Mouse (Mus musculus) liver, embryonic 12.5 days (tissue): ENCODE measurements around the gene Ptpro. TPM values are rescaled to one million over a fixed set of nuclear protein-coding genes. Genes with fewer than 3 reads are reported as not detected.
A peak's percentile ranks its signal among the peaks of the same experiment; 100 is the strongest.

Source experiments
- ATAC-seq: fragments of 200-750 bp; cut with Nextera tagmentation; 2 replicates; pipeline ENCODE4 v1.8.0; 2017; ENCODE audit warnings: moderate number of reproducible peaks, mild to moderate bottlenecking, moderate library complexity
- H3K27ac ChIP-seq: fragments of 300-500 bp; sonication (generic); 2 replicates; pipeline ENCODE4 v1.5.1; 2016; ENCODE audit warnings: mild to moderate bottlenecking
- H3K27me3 ChIP-seq: fragments of 300-500 bp; sonication (generic); replicated peaks from 2 replicates; pipeline ENCODE4 v1.6.1; 2016; ENCODE audit warnings: mild to moderate bottlenecking, moderate library complexity
- H3K36me3 ChIP-seq: fragments of 300-500 bp; sonication (generic); 2 replicates; pipeline ENCODE4 v1.6.1; 2016; ENCODE audit warnings: mild to moderate bottlenecking, moderate library complexity
- H3K4me1 ChIP-seq: fragments of 300-500 bp; sonication (generic); 2 replicates; pipeline ENCODE4 v1.6.1; 2016
- H3K4me2 ChIP-seq: fragments of 300-500 bp; sonication (generic); 2 replicates; pipeline ENCODE4 v1.6.1; 2016; ENCODE audit warnings: mild to moderate bottlenecking, moderate library complexity
- H3K4me3 ChIP-seq: fragments of 300-500 bp; sonication (generic); 2 replicates; pipeline ENCODE4 v1.5.1; 2016; ENCODE audit warnings: mild to moderate bottlenecking, moderate library complexity
- H3K9ac ChIP-seq: fragments of 300-500 bp; sonication (generic); 2 replicates; pipeline ENCODE4 v1.6.1; 2016; ENCODE audit warnings: mild to moderate bottlenecking, moderate library complexity
- H3K9me3 ChIP-seq: fragments of 300-500 bp; sonication (generic); replicated peaks from 2 replicates; pipeline ENCODE4 v1.6.1; 2016; ENCODE audit warnings: mild to moderate bottlenecking, moderate library complexity
- WGBS: fragments of 180-500 bp; shearing (Covaris S2); methylation state at CpG from one replicate; pipeline ENCODE4 v1.1.7; 2016; ENCODE audit not compliant: insufficient replicate concordance; 5-methylcytosine and 5-hydroxymethylcytosine counted together
- polyA plus RNA-seq: library from polyadenylated mRNA; unstranded; fragments of >200 nt; fragmentation: Nextera tagmentation; extraction: Ambion mirVana; gene quantifications from 2 replicates; pipeline ENCODE4 v1.2.1, GENCODE M21; 2016

Gene Ptpro
- polyA plus RNA-seq, 1 experiment from 2014 or later: 0.51 TPM

DNA sequence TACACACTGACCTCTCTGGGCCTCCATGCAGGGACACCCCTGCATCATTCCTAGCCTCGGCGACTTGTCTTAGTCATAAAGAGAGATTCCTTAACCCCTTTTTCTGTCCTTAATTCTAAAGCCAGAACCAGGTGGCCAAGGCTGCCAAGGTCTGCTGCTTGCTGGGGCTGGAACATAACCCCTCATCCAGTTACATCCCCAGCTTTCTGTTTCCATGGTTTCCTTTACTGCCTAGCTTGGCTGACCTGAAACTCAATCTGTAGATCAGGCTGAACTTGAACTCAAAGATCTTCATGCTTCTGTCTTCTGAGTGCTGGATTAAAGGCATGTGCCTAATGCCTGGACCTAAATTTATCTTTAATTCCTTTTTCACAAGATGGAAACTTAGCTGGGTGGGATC is 51.7 kb downstream of the Ptpro start:
- 69% methylated on average over 2 of the region's 2 CpGs for WGBS
- no peaks in the 10 kb centered on the region for H3K36me3 ChIP-seq
- no peak overlapping the region for H3K9ac ChIP-seq
- H3K9me3 ChIP-seq: no peaks in the 10 kb centered on the region
- ATAC-seq: no peak
- no peak overlapping the region for H3K27ac ChIP-seq
- H3K4me1 ChIP-seq: no peaks in the 10 kb centered on the region
- H3K4me3 ChIP-seq: no peak overlapping the region
- no peak overlapping the region for H3K4me2 ChIP-seq
- no peaks in the 10 kb centered on the region for H3K27me3 ChIP-seq

DNA sequence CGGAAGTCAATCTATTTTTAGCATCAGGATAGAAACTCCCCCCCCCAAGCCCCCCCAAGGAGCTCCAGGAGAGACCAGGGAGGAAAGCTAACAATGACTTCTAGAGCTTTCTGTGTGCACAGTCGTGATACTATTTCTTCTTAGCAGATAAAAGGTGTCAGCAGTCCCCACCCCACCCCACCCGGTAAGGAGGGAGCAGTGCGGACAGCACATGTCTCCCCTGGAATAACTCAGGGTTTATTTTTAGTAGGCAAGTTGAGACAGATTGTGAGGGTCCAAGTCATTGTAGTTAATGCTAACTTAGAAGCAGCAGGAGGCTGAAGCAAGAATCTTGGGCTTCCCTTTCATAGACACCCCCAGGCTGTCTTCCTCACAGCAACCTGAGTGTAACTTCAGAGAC is 63.1 kb downstream of the Ptpro start:
- H3K27ac ChIP-seq: no peak overlapping the region
- no peak overlapping the region for H3K9ac ChIP-seq
- H3K27me3 ChIP-seq: no peaks in the 10 kb centered on the region
- WGBS: 35% methylated on average over 4 of the region's 4 CpGs
- no peak; the same call in 1 of the 2 replicates for ATAC-seq
- H3K4me1 ChIP-seq: peaks cover 13% of the 10 kb centered on the region
- no peak overlapping the region for H3K4me3 ChIP-seq
- no peaks in the 10 kb centered on the region for H3K36me3 ChIP-seq
- H3K9me3 ChIP-seq: 0 out of 2 replicates have a peak, but pooled peaks cover 10% of the 10 kb centered on the region
- no peak overlapping the region for H3K4me2 ChIP-seq

DNA sequence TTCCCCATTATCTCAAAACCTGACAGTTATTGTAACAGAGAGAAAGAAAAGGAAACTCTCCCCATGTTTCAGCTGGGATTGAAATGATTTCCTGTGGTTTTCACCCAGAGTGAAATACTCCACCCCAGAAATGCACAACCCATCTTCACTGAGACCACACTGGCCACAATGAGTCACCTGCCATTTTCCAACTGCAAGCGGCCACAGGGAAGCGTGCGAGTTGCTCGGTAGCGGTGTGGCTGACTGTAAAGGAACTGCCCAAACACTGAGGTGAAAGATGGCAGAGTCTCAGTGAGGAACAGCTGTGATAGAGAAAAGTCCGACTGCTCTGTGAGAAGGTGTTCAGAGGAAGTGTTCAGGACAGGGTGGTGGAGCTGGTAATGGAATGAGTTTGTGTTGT is 64.2 kb downstream of the Ptpro start:
- no peak for ATAC-seq
- 38% methylated on average over 6 of the region's 6 CpGs for WGBS

DNA sequence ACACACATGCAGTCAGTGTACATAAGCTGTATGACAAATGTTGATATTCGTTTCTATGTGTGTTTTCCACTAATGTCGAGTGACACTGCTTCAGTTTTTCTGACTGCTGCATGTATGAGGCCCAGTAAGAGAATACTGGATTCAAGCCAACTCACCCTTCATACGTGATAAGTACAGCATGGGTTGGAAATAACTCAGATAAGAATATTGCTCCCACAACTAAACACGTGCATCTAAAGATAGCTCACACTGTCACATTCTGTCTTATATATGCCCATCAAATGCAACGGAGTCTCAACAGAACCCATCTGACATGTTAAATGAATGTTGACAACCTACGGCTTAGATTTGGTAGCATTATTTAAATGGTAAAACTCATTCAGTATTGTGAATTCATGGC is 65.4 kb downstream of the Ptpro start:
- H3K27me3 ChIP-seq: no peaks in the 10 kb centered on the region
- no peak overlapping the region for H3K4me3 ChIP-seq
- no peak overlapping the region for H3K4me2 ChIP-seq
- H3K36me3 ChIP-seq: no peaks in the 10 kb centered on the region
- no peak overlapping the region for H3K27ac ChIP-seq
- H3K9ac ChIP-seq: no peak overlapping the region
- H3K4me1 ChIP-seq: peaks cover 13% of the 10 kb centered on the region
- H3K9me3 ChIP-seq: no peaks in the 10 kb centered on the region
- peak; percentile 90 for ATAC-seq
- 45% methylated on average over 6 of the region's 6 CpGs for WGBS

More for the DNA sequence above, 64.2 kb downstream of the Ptpro start:
- H3K36me3 ChIP-seq: no peaks in the 10 kb centered on the region
- H3K4me2 ChIP-seq: no peak overlapping the region
- H3K9ac ChIP-seq: no peak overlapping the region
- H3K9me3 ChIP-seq: 0 out of 2 replicates have a peak, but pooled peaks cover 5% of the 10 kb centered on the region
- no peak overlapping the region for H3K4me3 ChIP-seq
- H3K27ac ChIP-seq: no peak overlapping the region
- H3K27me3 ChIP-seq: no peaks in the 10 kb centered on the region
- H3K4me1 ChIP-seq: peaks cover 13% of the 10 kb centered on the region

DNA sequence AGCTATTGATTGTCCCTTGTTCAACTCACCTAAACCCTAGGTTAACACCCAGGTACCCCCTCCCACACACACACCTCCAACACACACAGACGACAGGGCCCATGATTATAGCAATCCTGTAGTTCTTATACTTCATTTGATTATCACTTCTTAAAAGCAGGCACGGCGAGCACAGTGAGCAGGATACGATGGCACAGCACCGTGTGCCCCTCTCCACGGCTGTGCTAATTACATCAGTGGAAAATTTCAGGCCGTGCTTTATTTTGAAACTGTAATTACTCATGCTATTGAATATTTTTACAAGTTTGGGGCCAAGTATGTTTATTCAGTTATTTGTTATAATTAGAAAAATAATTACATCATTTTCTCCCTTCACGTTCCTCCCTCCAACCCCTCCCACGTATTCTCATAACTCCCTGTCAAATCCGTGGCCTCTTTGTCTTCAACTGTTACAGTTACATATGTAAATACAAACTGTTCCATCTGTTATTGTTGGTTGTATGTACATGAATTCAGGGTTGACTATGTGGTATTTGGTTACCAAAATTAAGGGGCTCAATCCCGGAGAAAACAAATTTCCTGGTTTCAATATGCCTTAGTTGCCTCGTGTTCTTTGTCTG is 66.2 kb downstream of the Ptpro start:
- Histone ChIP-seq H3K4me1 (peaks cover 13% of the 10 kb centered on the region), H3K9me3 (no peaks in the 10 kb centered on the region), H3K36me3 (no peaks in the 10 kb centered on the region), H3K9ac (no peak overlapping the region), H3K4me3 (no peak overlapping the region), H3K27me3 (no peaks in the 10 kb centered on the region), H3K27ac (no peak overlapping the region; the same call in 1 of the 2 replicates), H3K4me2 (no peak overlapping the region)
- ATAC-seq: no peak
- 80% methylated on average over 12 of the region's 12 CpGs for WGBS

DNA sequence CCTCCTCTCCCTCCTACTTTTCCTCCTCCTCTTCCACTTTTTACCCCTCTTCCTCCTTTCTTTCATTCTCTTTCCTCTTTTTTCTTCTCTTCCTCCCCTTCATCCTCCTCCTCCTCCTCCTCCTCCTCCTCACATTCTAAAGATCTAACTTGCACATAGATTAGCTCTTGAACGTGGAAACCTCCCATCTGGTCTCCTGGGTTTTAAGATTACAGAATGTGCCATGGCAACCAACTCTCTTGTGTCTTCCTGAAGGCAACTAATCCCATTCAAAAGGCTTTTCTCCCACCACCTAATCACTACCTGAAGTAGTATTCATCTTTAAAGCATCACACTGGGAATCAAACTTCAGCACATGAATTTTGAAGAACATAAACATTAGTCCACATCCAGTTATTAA is 67.5 kb downstream of the Ptpro start:
- Histone ChIP-seq H3K27ac (no peak overlapping the region), H3K4me3 (no peak overlapping the region), H3K4me1 (peaks cover 13% of the 10 kb centered on the region), H3K36me3 (no peaks in the 10 kb centered on the region), H3K27me3 (no peaks in the 10 kb centered on the region), H3K9ac (no peak overlapping the region), H3K4me2 (no peak overlapping the region), H3K9me3 (no peaks in the 10 kb centered on the region)
- 8% methylated on average over 1 of the region's 1 CpGs for WGBS
- peak; percentile 64; the same call in 1 of the 2 replicates for ATAC-seq

DNA sequence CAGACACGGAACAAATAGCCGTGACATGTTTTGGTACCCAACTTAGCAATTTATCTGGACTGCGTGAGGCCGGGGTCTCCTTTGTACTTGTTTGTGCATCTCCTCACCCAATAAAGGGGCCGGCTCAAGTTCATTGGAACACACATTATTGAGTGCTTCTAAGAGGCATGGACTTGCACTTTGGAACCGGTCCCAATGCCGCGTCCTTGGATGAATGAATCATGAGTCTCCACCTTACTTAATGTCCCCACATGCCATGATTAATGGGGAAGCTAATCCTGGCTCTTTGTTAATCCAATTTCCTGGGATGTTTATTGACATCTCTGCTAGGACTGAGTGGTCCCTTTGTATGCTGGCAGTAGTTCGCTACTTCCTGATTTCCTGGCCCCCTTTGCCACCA is 75.6 kb downstream of the Ptpro start:
- H3K9me3 ChIP-seq: 0 out of 2 replicates have a peak, but pooled peaks cover 3% of the 10 kb centered on the region
- H3K4me3 ChIP-seq: no peak overlapping the region
- H3K4me1 ChIP-seq: no peaks in the 10 kb centered on the region
- H3K36me3 ChIP-seq: no peaks in the 10 kb centered on the region
- no peaks in the 10 kb centered on the region for H3K27me3 ChIP-seq
- WGBS: 79% methylated on average over 9 of the region's 9 CpGs
- H3K27ac ChIP-seq: no peak overlapping the region
- ATAC-seq: no peak
- no peak overlapping the region for H3K9ac ChIP-seq
- no peak overlapping the region for H3K4me2 ChIP-seq

DNA sequence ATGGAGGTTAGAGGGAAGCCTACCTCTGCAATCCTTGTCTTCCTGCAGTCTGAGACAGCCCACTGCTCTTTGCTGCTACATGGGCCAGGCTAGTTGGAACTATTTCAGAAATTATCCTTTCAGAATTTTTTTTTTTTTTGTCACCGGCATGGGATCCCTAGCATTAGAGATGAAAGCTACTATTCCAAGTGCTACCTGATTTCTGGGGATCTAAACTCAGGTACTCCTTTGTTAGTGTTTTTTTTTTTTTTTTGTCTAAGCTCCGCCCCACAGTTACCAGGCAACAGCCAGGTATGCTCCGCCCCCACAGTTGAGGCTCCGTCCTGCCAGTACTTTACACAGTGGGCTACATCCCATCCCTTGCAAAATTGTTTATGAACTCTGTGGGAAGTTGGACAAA is 76.1 kb downstream of the Ptpro start:
- WGBS: 70% methylated on average over 4 of the region's 4 CpGs

DNA sequence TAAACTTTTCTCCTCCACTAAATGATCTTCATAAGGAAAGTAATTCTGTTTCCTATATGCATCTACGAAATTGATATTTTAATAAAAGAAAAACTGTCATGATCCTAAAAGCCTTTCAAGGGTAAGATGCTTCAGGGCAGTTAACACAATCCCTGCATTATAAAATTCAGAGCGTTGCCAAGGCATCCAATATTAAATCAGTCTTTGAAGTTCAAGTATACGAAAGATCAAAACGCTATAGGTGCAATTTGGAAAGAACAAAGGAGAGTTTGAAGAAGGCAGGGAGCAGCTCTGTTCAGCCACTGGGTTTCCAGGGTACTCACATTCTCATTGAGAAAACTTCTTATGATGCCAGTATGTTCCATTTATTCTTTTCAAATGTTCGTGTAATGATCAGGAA is 78.7 kb downstream of the Ptpro start:
- 0 out of 2 replicates have a peak, but pooled peaks cover 3% of the 10 kb centered on the region for H3K9me3 ChIP-seq
- H3K4me3 ChIP-seq: no peak overlapping the region
- no peak overlapping the region for H3K4me2 ChIP-seq
- no peak for ATAC-seq
- no peaks in the 10 kb centered on the region for H3K36me3 ChIP-seq
- WGBS: 58% methylated on average over 5 of the region's 5 CpGs
- no peak overlapping the region for H3K9ac ChIP-seq
- H3K27ac ChIP-seq: no peak overlapping the region
- H3K4me1 ChIP-seq: no peaks in the 10 kb centered on the region
- no peaks in the 10 kb centered on the region for H3K27me3 ChIP-seq

More for the DNA sequence above, 76.1 kb downstream of the Ptpro start:
- Histone ChIP-seq H3K9ac (no peak overlapping the region), H3K9me3 (0 out of 2 replicates have a peak, but pooled peaks cover 3% of the 10 kb centered on the region), H3K4me1 (no peaks in the 10 kb centered on the region), H3K27me3 (no peaks in the 10 kb centered on the region), H3K4me2 (no peak overlapping the region), H3K36me3 (no peaks in the 10 kb centered on the region), H3K27ac (no peak overlapping the region), H3K4me3 (no peak overlapping the region)
- ATAC-seq: no peak

DNA sequence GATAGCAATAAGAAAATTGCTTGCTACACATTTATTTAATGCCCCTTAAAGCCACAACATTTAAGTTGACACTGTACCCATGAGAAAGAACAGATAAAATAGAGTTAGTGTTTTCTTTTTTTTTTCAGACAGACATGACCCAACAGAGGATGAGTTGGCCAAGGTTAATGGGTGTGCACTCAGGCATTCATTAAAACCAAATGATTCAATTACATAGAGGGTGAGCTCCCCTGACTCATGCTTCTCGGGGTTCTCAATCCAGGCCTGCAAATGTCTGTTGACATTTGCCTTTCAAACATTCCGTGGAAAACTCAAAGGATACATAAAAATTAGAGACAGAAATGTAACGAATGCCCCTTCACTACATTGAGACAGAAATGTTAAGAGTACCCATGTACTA is 79.7 kb downstream of the Ptpro start:
- WGBS: 62% methylated on average over 3 of the region's 3 CpGs
- ATAC-seq: no peak
- Histone ChIP-seq H3K4me2 (no peak overlapping the region), H3K9me3 (0 out of 2 replicates have a peak, but pooled peaks cover 3% of the 10 kb centered on the region), H3K4me3 (no peak overlapping the region), H3K27ac (no peak overlapping the region), H3K9ac (no peak overlapping the region), H3K27me3 (no peaks in the 10 kb centered on the region), H3K4me1 (no peaks in the 10 kb centered on the region), H3K36me3 (no peaks in the 10 kb centered on the region)

DNA sequence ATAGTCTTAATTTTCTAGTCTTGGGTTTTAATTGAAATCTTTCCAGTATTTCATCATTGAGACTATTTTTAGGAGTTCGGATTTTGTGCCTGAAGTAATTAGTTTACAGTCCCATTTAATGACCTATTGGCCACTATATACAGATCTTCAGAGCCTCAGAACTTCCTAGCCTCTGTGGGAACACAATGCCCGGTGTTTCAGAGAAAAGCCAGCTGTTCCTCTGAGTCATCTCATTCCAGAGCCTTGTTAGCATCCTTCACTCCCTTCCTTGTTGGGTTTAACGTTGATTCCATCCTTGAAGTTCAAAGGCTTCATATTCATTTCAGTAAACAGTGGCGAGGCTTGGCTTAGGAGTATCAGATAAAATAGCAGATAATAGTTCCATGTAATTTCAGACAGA is 87.0 kb downstream of the Ptpro start:
- Histone ChIP-seq H3K9me3 (no peaks in the 10 kb centered on the region), H3K9ac (no peak overlapping the region)

DNA sequence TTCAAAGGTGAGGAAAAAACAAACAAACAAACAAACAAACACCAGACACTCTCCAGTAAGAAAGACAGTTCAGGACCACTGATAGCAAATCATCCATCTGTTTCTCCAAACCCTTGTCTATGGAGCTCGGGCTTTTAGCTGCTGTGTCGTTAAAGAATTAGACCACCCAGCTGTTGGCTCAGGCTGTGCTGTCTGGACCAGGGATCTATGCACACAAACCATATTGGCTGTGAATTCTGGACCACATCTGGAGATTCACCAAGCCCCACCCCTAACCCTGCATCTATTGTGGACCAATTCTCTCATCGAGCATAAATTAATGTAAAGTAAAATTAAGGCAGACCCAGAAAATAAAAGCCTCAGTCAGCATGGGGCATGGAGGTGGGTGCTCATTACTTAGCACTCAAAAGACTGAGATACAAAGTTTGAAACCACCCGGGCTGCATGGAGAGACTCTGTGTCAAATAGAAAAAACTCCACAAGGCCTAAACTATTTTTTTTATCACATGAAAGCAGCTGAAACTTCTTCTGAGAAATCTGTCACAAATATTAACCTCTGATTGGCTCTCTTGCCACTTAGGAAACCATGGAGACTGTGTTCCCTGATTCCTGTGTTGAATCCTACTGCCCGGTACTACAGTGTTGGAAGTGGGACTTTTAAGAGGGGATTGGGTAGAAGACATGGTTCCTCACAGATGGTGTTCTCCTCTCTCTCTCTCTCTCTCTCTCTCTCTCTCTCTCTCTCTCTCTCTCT is 91.7 kb downstream of the Ptpro start:
- no peaks in the 10 kb centered on the region for H3K9me3 ChIP-seq
- no peak overlapping the region for H3K4me3 ChIP-seq
- H3K9ac ChIP-seq: no peak overlapping the region
- H3K4me1 ChIP-seq: no peaks in the 10 kb centered on the region
- no peak overlapping the region for H3K4me2 ChIP-seq
- H3K27ac ChIP-seq: no peak overlapping the region
- no peaks in the 10 kb centered on the region for H3K36me3 ChIP-seq
- no peaks in the 10 kb centered on the region for H3K27me3 ChIP-seq
- whole genome bisulfite sequencing: 63% methylated on average over 5 of the region's 5 CpGs
- no peak for ATAC-seq

More for the DNA sequence above, 87.0 kb downstream of the Ptpro start:
- no peak overlapping the region for H3K4me3 ChIP-seq
- no peak overlapping the region for H3K27ac ChIP-seq
- no peaks in the 10 kb centered on the region for H3K36me3 ChIP-seq
- no peaks in the 10 kb centered on the region for H3K4me1 ChIP-seq
- WGBS: 40% methylated on average over 4 of the region's 4 CpGs
- no peak overlapping the region for H3K4me2 ChIP-seq
- ATAC-seq: no peak
- no peaks in the 10 kb centered on the region for H3K27me3 ChIP-seq
